Mouse (Mus musculus) hindbrain, embryonic 10.5 days (tissue): Measurements from ENCODE around the gene Ddah2. TPM values are rescaled to one million over a fixed set of nuclear protein-coding genes. Genes with fewer than 3 reads are reported as not detected.

Source experiments
- DNase-seq: peaks from one replicate; pipeline ENCODE4 v3.0.0-alpha.2; 2017; ENCODE audit warnings: low spot score
- H3K27ac ChIP-seq: fragments of 300-500 bp; sonication (generic); 2 replicates; pipeline ENCODE4 v1.5.1; 2016; ENCODE audit warnings: mild to moderate bottlenecking, moderate library complexity
- H3K27me3 ChIP-seq: fragments of 300-500 bp; sonication (generic); 2 replicates; pipeline ENCODE4 v1.6.1; 2016; ENCODE audit warnings: mild to moderate bottlenecking; ENCODE audit not compliant: poor library complexity, insufficient read depth, severe bottlenecking
- H3K36me3 ChIP-seq: fragments of 300-500 bp; sonication (generic); 2 replicates; pipeline ENCODE4 v1.6.1; 2016; ENCODE audit warnings: mild to moderate bottlenecking, moderate library complexity
- H3K4me1 ChIP-seq: fragments of 300-500 bp; sonication (generic); replicated peaks from 2 replicates; pipeline ENCODE4 v1.6.1; 2016; ENCODE audit warnings: mild to moderate bottlenecking
- H3K4me3 ChIP-seq: fragments of 300-500 bp; sonication (generic); 2 replicates; pipeline ENCODE4 v1.5.1; 2016; ENCODE audit warnings: mild to moderate bottlenecking, moderate library complexity
- H3K9me3 ChIP-seq: fragments of 300-500 bp; sonication (generic); 2 replicates; pipeline ENCODE4 v1.6.1; 2016; ENCODE audit warnings: mild to moderate bottlenecking, moderate library complexity
- WGBS: fragments of 180-500 bp; shearing (Covaris S2); methylation state at CpG from one replicate; pipeline ENCODE4 v1.1.7; 2016; 5-methylcytosine and 5-hydroxymethylcytosine counted together
- polyA plus RNA-seq: library from polyadenylated mRNA; unstranded; fragments of >200 nt; fragmentation: Nextera tagmentation; extraction: Ambion mirVana; gene quantifications from 2 replicates; pipeline ENCODE4 v1.2.1, GENCODE M21; 2016

The Ddah2 gene
- polyA plus RNA-seq, 1 experiment from 2014 or later = 664 TPM

DNA sequence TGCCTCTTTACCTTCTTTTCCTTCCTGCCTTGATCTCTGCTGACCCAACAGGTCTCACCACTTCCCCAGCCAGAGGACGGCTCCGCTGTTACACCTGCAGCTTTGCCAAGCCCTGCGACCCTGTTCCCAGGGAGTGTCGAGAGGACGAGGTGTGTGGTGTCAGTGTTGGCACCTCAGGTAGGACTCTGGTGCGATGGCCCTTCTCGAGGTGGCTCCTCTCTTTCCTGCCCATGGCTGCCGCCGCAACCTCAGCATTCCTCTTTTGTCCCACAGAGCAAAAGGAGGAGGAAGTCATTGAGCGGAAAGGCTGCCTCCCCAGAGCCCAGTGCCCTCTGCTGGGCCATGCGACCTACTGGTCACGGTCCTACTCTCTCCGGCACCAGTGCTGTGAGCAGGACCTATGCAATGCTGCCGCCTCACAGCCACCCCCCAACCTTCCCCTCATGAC is 19.0 kb downstream of the Ddah2 start, which contains the start of gene Ly6g6d:
Gene Ly6g6d (minus strand): TSS at position 280 of the 448 bp plus-strand sequence.
- peak; percentile 59 for DNase-seq
- H3K27ac ChIP-seq = peak within 1 kb of the TSS; percentile 82

DNA sequence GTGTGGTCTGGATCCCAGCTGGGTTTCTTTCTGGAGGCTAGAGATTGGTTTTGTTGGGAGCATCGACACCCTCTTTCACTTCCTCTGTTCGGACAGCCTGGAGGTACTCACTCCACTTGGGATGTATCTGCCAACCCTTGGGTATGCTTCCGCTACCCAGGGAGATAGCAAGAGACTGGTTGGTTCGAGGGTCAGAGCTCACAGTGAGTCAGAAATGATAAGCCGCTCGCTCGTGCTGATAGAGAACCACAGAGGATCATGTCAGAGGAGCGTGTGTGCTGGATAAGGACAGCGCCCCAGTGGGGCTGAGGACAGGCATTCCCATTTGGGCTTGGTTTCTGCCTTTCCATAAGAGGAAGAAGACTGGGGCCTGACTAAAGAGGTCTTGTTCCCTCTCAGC is 20.9 kb downstream of the Ddah2 start:
- DNase-seq = no peak
- WGBS = 71% methylated on average over 9 of the region's 9 CpGs
- no peak overlapping the region for H3K27ac ChIP-seq
- H3K27me3 ChIP-seq = peaks cover 11% of the 10 kb centered on the region
- H3K4me1 ChIP-seq = peaks cover 41% of the 10 kb centered on the region
- H3K36me3 ChIP-seq = no peaks in the 10 kb centered on the region
- H3K4me3 ChIP-seq = no peak overlapping the region
- no peaks in the 10 kb centered on the region for H3K9me3 ChIP-seq

More for the DNA sequence above, 19.0 kb downstream of the Ddah2 start, which contains the start of gene Ly6g6d:
- peaks cover 15% of the 10 kb centered on the region for H3K27me3 ChIP-seq
- WGBS = 9% methylated on average over 14 of the region's 14 CpGs
- H3K4me1 ChIP-seq = peaks cover 41% of the 10 kb centered on the region
- no peaks in the 10 kb centered on the region for H3K36me3 ChIP-seq
- H3K4me3 ChIP-seq = peak within 1 kb of the TSS; percentile 45
- H3K9me3 ChIP-seq = no peaks in the 10 kb centered on the region

- DNase-seq = no peak
- H3K9me3 ChIP-seq = no peaks in the 10 kb centered on the region
- 71% methylated on average over 6 of the region's 6 CpGs for WGBS
- no peaks in the 10 kb centered on the region for H3K36me3 ChIP-seq
- no peak overlapping the region for H3K4me3 ChIP-seq
- H3K27ac ChIP-seq = no peak overlapping the region
- peaks cover 11% of the 10 kb centered on the region for H3K27me3 ChIP-seq
- H3K4me1 ChIP-seq = peaks cover 41% of the 10 kb centered on the region
Observed at GRCm38 (mm10) chr17:35080248-35080647, 21.4 kb downstream of the Ddah2 start.

DNA sequence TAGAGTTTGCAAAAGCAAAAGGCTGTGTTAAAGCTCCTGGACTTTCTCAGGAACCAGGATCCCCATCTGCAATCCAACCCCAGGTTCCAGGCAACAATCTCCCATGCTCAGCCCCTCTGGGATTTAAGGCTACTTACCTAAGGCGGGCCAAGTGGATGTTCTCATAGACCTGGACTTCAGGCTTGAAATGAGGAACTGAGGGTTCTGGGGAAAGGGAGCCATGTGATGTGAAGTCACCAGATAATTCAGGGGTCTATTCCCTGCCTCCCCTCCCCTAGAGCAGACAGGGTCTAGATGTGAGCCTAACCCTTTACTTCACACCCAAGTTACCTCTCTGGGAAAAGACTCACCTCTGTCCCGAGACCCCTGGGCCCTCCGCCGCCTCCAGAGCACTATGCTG is 21.9 kb downstream of the Ddah2 start:
- Histone ChIP-seq H3K4me3 (no peak overlapping the region), H3K27ac (no peak overlapping the region), H3K27me3 (peaks cover 11% of the 10 kb centered on the region), H3K9me3 (no peaks in the 10 kb centered on the region), H3K36me3 (no peaks in the 10 kb centered on the region), H3K4me1 (peaks cover 41% of the 10 kb centered on the region)
- WGBS = 77% methylated on average over 4 of the region's 4 CpGs
- DNase-seq = no peak

- no peak for DNase-seq
- H3K27ac ChIP-seq = no peak overlapping the region
- no peak overlapping the region; the same call in 1 of the 2 replicates for H3K4me3 ChIP-seq
- no peaks in the 10 kb centered on the region for H3K36me3 ChIP-seq
- H3K9me3 ChIP-seq = no peaks in the 10 kb centered on the region
- peaks cover 11% of the 10 kb centered on the region for H3K27me3 ChIP-seq
- 87% methylated on average over 16 of the region's 16 CpGs for WGBS
- peaks cover 21% of the 10 kb centered on the region for H3K4me1 ChIP-seq
Observed at GRCm38 (mm10) chr17:35082841-35083576, 24.2 kb downstream of the Ddah2 start.

DNA sequence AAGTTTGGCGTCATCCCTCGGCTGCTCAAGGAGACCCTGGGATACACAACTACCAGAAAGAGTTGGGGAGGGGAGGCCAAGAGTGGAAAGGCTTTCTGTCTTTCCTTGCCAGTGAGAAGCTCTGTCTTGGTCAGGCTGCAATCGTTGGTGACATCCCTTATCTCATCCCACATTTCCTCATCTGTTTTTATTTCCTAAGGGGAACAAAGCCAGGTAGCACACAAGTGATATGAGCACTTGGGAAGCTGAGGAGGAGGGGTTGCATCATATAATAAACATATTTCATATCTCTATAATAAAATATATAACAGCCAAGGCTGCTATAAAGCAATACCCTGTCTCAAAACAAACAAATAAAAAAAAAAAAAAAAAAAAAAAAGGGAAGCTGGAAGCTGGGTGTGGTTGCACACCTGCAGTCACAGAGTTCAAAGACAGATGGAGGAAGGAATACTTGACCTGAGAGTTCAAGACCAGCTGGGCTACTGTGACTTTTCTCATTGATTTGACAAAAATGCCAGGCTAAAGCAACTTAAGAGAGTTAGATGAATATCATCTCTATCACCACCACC is 25.2 kb downstream of the Ddah2 start:
- H3K27me3 ChIP-seq = peaks cover 7% of the 10 kb centered on the region
- no peaks in the 10 kb centered on the region for H3K9me3 ChIP-seq
- no peak overlapping the region for H3K27ac ChIP-seq
- H3K36me3 ChIP-seq = no peaks in the 10 kb centered on the region
- peaks cover 18% of the 10 kb centered on the region for H3K4me1 ChIP-seq
- DNase-seq = no peak
- no peak overlapping the region for H3K4me3 ChIP-seq
- 83% methylated on average over 3 of the region's 3 CpGs for WGBS

DNA sequence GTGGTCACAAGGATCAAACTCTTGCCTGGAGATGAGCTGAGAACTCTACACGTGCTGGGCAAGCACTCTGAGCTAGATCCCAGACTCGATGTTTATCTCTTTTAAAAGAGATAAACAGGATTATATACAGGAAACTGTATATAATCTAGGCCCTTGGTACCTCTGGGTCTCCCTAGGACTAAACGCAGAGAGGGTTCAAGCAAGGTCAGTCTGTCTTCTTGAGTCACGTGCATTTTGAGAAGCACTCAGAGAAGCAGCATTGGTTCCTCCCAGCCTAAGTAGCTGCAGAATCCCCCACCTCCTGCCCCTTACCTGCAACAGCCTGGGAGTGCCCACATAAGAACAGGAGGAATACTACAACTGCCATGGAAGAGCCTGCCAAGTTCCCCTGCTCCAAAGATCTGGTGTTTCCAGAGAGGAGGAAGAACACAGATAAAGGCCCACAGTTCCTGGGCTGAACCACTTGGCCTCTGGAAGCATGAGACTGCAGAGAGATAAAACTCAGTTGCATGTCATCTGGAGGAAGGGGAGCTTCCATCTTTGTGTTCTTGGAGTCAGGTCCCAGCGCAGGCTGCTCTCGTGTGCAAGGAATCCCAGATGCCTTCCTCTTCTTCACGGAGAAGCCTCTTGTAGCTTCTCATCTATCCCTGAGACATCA is 26.5 kb downstream of the Ddah2 start, which contains the start of gene Ly6g6f:
Gene Ly6g6f (minus strand): TSS at position 403 of the 658 bp plus-strand sequence.
- H3K27ac ChIP-seq = no peak within 1 kb of the TSS
- no peaks in the 10 kb centered on the region for H3K9me3 ChIP-seq
- DNase-seq = no peak
- peaks cover 23% of the 10 kb centered on the region for H3K4me1 ChIP-seq
- no peak within 1 kb of the TSS for H3K4me3 ChIP-seq
- WGBS = 85% methylated on average over 7 of the region's 7 CpGs
- no peaks in the 10 kb centered on the region for H3K36me3 ChIP-seq
- H3K27me3 ChIP-seq = peaks cover under 1% of the 10 kb centered on the region; the same call in 1 of the 2 replicates

DNA sequence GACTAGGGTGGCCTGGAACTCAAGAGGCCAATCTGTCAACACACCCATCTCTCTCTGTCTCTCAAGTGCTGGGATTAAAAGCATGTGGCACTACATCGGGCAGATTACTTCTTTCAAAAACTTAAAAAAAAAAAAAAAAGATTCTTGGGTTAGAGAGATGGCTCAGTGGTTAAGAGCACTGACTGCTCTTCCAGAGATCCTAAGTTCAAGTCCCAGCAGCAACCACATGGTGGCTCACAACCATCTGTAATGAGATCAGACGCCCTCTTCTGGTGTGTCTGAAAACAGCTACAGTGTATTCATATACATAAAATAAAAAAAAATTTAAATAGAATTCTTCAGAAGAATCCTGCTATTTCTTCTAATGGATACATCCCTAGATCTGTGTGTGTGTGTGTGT is 29.3 kb downstream of the Ddah2 start:
- Histone ChIP-seq H3K27me3 (no peaks in the 10 kb centered on the region), H3K27ac (no peak overlapping the region), H3K36me3 (peaks cover 27% of the 10 kb centered on the region), H3K4me1 (peaks cover 18% of the 10 kb centered on the region), H3K9me3 (no peaks in the 10 kb centered on the region), H3K4me3 (no peak overlapping the region)
- WGBS = 55% methylated on average over 2 of the region's 2 CpGs
- DNase-seq = no peak

DNA sequence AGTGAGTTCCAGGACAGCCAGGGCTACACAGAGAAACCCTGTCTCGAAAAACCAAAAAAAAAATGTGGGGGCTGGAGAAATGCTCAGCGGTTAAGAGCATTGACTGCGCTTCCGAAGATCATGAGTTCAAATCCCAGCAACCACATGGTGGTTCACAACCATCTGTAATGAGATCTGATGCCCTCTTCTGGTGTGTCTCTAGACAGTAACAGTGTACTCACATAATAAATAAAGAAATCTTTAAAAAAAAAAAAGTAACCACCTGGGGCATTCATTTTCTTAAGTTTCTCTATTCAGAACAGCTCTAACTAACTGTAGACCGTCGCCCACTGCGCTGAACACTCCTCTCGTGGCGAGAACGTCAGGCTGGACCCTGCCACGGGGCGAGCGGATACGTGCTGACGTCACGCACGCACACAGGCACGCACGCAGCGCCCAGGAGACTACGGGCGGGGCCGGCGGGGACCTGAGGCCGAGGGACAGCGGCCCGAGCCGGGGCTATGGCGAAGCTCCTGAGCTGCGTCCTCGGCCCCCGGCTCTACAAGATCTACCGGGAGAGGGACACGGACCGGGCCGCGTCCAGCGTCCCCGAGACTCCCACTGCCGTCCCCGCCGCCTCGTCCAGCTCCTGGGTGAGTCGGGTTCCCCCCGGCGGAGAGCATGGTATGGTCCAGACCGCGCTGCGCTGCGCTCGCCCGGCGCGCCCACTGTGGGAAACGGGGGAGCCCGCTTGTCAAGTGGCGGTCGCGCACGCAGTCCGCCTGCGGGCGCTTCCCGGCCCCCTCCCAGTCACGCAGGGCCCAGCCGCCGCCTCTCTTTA is 30.2 kb downstream of the Ddah2 start, which contains the start of gene Abhd16a:
Gene Abhd16a (plus strand): TSS at position 439 of the 820 bp plus-strand sequence.
- Histone ChIP-seq H3K27ac (peak within 1 kb of the TSS; percentile 99), H3K36me3 (peaks cover 35% of the 10 kb centered on the region), H3K27me3 (no peaks in the 10 kb centered on the region), H3K9me3 (no peaks in the 10 kb centered on the region), H3K4me1 (peaks cover 18% of the 10 kb centered on the region), H3K4me3 (peak within 1 kb of the TSS; percentile 76)
- peak; percentile 92 for DNase-seq
- WGBS = 2% methylated on average over 67 of the region's 67 CpGs

- H3K4me1 ChIP-seq = peaks cover 18% of the 10 kb centered on the region
- 76% methylated on average over 8 of the region's 8 CpGs for WGBS
- no peak for DNase-seq
- H3K36me3 ChIP-seq = peaks cover 47% of the 10 kb centered on the region
- H3K4me3 ChIP-seq = peak overlapping the region; percentile 76
- H3K27ac ChIP-seq = peak overlapping the region; percentile 99
- no peaks in the 10 kb centered on the region for H3K27me3 ChIP-seq
- no peaks in the 10 kb centered on the region for H3K9me3 ChIP-seq
Observed at GRCm38 (mm10) chr17:35090166-35090932, 31.5 kb downstream of the Ddah2 start.

DNA sequence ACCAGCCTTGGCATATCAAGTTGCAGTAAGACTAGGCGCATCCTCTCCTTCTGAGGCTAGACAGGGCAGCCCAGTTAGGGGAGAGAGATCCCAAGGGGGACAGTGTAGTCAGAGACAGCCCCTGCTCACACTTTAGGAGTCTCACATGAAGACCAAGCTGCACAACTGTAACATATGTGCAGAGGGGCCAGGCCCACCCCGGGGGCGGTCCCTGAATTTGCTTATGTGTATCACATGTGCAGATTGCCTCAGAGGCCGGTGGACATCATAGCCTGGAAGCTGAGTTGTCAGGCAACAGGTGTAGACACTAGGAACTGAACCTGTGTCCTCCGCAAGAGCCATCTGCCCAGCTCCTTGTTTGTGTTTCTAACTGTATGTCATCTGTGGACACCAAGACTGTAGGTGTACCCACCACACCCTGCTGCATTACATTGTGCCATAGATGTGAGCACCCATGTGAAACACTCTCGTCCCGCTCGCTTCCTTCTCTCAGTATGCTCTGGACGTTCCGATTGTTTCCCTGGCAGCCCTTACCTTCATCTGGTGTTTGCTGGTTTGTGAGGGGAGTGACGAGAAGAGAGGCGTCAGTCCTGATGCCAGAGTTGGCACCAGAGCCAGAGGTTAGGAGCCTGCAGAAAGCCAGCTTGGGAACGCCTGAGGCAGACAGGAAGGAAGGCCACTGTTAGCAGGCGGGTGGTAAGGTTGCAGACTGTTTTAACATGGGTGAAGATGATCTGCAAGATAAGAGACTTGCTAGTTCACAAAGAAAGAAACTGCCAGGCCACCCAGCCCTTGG is 33.8 kb downstream of the Ddah2 start:
- Histone ChIP-seq H3K36me3 (peaks cover 68% of the 10 kb centered on the region), H3K4me1 (peaks cover 18% of the 10 kb centered on the region), H3K9me3 (no peaks in the 10 kb centered on the region), H3K27me3 (no peaks in the 10 kb centered on the region), H3K27ac (no peak overlapping the region), H3K4me3 (no peak overlapping the region)
- WGBS = 88% methylated on average over 14 of the region's 14 CpGs
- DNase-seq = no peak
